In genomic region chrX:58812824-58813223, GRCm38 (mm10) we compare ENCODE assay signal across 8 mouse cellular contexts.
DNase-seq lines count a peak whose midpoint lies in the region; ATAC-seq and TF ChIP-seq lines count a peak whose summit lies in the region.
"Not testable (repeated sequence)": the region's sequence is repeated elsewhere in the genome, so short reads cannot be mapped to it uniquely, and the experiment has no call there.

No protein-coding gene starts in this region.

- TF ChIP-seq CTCF in Patski (IDR thresholded peaks at IDR 0.05), result peak; percentile 47
- TF ChIP-seq CTCF in hindbrain, postnatal 0 days (IDR thresholded peaks at IDR 0.05; ENCODE audit: low read depth), result peak; percentile 45
- TF ChIP-seq CTCF in lung, postnatal 0 days (IDR thresholded peaks at IDR 0.05), result peak; percentile 28

- H3K9me3 ChIP-seq in embryonic facial prominence, embryonic 14.5 days (ENCODE audit: control insufficient read depth, low read length); hindbrain, postnatal 0 days (ENCODE audit: low read length); lung, postnatal 0 days (ENCODE audit: low read length): not testable (repeated sequence)

- H3K4me2 ChIP-seq in embryonic facial prominence, embryonic 14.5 days (ENCODE audit: low read depth, low read length); hindbrain, postnatal 0 days (ENCODE audit: low read depth, low read length); lung, postnatal 0 days (replicated peaks; ENCODE audit: low read depth, low read length): not testable (repeated sequence)

- not testable (repeated sequence) for H3K4me3 ChIP-seq in embryonic facial prominence, embryonic 14.5 days (ENCODE audit: low read depth, low read length); hindbrain, postnatal 0 days (ENCODE audit: low read length); lung, postnatal 0 days (ENCODE audit: low read depth, low read length)

- not testable (repeated sequence) for ATAC-seq in Patski; embryonic facial prominence, embryonic 14.5 days (ENCODE audit: low read depth); hindbrain, postnatal 0 days; lung, postnatal 0 days

- DNase-seq in CD4-positive helper T cell, adult 2 months (ENCODE audit: low read depth, low spot score), result peak; percentile 2
- not testable (repeated sequence) for DNase-seq in Patski (ENCODE audit: low read depth, low spot score); lung, postnatal 0 days (ENCODE audit: low spot score)
- peak; percentile 31 to 51 for DNase-seq in cerebellum, postnatal 10 days
- DNase-seq in embryonic facial prominence, embryonic 14.5 days (ENCODE audit: low spot score), result peak; percentile 14
- DNase-seq in hindbrain, postnatal 0 days (ENCODE audit: low spot score), result peak; percentile 13
- peak; percentile 3 for DNase-seq in layer of hippocampus, adult 9-11 months
- peak; percentile 1 for DNase-seq in right cerebral cortex, adult 18-20 months

- not testable (repeated sequence) for H3K36me3 ChIP-seq in embryonic facial prominence, embryonic 14.5 days (ENCODE audit: control insufficient read depth, insufficient read depth, low read length); hindbrain, postnatal 0 days (ENCODE audit: insufficient read depth, low read length); lung, postnatal 0 days (ENCODE audit: insufficient read depth, low read length)

- not testable (repeated sequence) for TF ChIP-seq EP300 in lung, postnatal 0 days (IDR thresholded peaks at IDR 0.05)

- POLR2A ChIA-PET in Patski (lab: Charles Lee), result not testable (repeated sequence)

- CTCF ChIA-PET in Patski (lab: Charles Lee), result not testable (repeated sequence)

- in situ Hi-C loops in Patski (cut with MboI; ENCODE audit: low pct_unique_long_range_greater_than_20kb), result not testable (repeated sequence)

- H3K4me1 ChIP-seq in embryonic facial prominence, embryonic 14.5 days (ENCODE audit: control insufficient read depth, insufficient read depth, low read length); hindbrain, postnatal 0 days (ENCODE audit: insufficient read depth, low read length); lung, postnatal 0 days (ENCODE audit: insufficient read depth, low read depth, low read length): not testable (repeated sequence)

- not testable (repeated sequence) for H3K9ac ChIP-seq in embryonic facial prominence, embryonic 14.5 days (ENCODE audit: low read depth, low read length); hindbrain, postnatal 0 days (replicated peaks; ENCODE audit: low read length); lung, postnatal 0 days (replicated peaks; ENCODE audit: low read depth)

- not testable (repeated sequence) for H3K27ac ChIP-seq in embryonic facial prominence, embryonic 14.5 days (replicated peaks; ENCODE audit: low read depth, low read length); hindbrain, postnatal 0 days; lung, postnatal 0 days (ENCODE audit: low read length)

- peaks cover 29% of the 10 kb centered on the region for H3K27me3 ChIP-seq in Patski
- H3K27me3 ChIP-seq in embryonic facial prominence, embryonic 14.5 days (replicated peaks; ENCODE audit: control insufficient read depth, insufficient read depth, low read length); hindbrain, postnatal 0 days (ENCODE audit: insufficient read depth, low read length); lung, postnatal 0 days (replicated peaks; ENCODE audit: insufficient read depth, low read length): not testable (repeated sequence)

- 30% methylated on average over 1 of the region's 1 CpGs for WGBS in embryonic facial prominence, embryonic 14.5 days
- WGBS in hindbrain, postnatal 0 days, result 55% methylated on average over 1 of the region's 1 CpGs
- 44% methylated on average over 1 of the region's 1 CpGs for WGBS in lung, postnatal 0 days
